Mouse (Mus musculus): ENCODE measurements around the gene Ptger3.
A peak's percentile ranks its signal among the peaks of the same experiment; 100 is the strongest.

Gene Ptger3

DNA sequence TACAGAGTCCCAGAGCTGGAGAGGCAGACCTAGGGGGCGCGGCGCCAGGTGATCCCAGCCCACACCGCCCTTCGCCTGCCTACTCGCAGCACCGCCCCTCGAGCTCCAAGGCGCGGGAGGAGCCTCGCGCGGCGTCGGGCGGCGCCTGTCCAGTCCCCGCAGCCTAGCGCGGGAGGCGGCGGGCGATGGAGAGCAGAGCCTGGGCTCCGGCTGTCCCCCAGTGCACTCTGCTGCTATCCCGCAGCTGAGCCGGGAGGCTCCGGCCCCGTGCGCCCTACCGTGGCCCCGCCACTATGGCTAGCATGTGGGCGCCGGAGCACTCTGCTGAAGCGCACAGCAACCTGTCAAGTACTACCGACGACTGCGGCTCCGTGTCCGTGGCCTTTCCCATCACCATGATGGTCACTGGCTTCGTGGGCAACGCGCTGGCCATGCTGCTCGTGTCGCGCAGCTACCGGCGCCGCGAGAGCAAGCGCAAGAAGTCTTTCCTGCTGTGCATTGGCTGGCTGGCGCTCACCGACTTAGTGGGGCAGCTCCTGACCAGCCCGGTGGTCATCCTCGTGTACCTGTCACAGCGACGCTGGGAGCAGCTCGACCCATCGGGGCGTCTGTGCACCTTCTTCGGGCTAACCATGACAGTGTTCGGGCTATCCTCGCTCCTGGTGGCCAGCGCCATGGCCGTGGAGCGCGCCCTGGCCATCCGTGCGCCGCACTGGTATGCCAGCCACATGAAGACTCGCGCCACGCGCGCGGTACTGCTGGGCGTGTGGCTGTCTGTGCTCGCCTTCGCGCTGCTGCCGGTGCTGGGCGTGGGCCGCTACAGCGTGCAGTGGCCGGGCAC lies at the start of gene Ptger3:
Gene Ptger3, plus strand, starts transcription at position 168 of the 841 bp plus-strand sequence.
- DNase-seq (ENCODE audit: low spot score), result peak; percentile 23

DNA sequence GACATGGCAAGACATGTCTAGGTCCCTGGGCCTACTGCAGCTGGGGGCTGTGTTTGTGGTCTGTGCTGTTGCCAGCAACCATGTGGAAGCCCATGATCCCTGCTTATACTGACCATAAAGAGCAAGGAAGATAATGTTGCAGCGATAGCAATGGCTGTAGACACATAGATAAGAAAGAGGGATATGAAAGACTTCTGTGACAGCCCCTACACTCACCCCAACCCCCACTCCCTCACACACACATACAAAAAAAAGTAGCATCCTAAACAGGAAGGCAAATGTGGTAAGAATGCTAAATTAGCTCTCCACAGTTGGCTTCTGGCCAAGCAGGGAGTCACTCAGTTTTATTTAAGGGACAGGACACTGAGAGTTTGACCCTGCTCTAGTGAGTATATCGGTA lies 48.7 kb upstream of the Ptger3 start:
- no peak for DNase-seq (ENCODE audit: low spot score)

DNA sequence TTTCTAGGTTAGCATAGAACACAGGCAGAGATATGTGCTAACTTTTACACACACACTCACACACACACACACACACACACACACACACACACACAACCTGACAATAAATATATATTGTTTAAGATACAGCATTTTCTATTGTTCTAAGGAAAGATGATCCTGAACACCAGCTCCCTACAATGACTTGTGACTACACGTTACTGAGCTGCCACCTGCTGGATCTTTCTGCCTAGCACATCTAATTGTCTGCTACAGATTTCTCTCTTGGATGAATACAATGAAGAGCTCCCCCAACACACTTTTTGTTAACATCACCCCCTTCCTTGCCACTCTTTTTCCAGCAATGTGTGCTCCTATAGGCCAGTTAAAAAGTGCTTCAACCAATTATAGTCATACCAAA lies 46.3 kb upstream of the Ptger3 start:
- peak; percentile 11 for DNase-seq (ENCODE audit: low spot score)

DNA sequence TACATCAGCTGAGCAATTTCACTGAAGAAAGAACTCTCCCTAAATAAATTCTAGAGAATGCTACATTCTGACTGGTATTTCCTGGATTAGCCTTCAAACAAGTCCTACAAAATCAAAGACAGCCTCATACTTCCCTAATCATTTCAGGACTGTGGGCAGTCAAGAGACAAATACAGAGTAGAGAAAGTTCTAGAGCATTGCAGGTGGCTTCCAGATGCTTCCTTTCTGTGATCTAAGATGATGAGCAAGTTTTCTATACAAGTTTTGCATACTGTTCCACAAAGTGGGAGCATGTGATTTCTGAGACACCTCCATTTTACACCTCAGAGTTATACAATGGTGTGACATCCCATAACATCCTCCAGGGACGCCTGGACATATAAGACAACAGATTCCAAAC lies 42.9 kb upstream of the Ptger3 start:
- no peak for DNase-seq (ENCODE audit: low spot score)

DNA sequence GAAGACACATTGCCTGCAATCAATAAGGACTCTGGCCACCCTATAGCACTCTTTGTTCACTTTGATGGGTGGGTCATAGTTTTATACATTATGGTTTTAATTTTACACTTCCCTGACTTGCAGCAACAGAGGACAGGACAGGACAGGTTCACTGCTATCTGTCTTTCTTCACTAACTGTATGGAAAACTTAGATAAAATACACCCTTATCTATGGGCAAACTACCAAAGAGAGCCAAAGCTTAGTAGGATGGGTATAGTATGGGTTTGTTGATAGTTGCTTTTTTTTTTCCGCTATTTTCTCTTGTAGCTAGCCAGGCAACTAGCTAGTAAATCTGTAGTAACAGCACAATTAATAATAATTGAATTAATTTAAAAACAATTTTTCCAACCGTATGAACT lies 35.1 kb upstream of the Ptger3 start:
- no peak for DNase-seq (ENCODE audit: low spot score)

DNA sequence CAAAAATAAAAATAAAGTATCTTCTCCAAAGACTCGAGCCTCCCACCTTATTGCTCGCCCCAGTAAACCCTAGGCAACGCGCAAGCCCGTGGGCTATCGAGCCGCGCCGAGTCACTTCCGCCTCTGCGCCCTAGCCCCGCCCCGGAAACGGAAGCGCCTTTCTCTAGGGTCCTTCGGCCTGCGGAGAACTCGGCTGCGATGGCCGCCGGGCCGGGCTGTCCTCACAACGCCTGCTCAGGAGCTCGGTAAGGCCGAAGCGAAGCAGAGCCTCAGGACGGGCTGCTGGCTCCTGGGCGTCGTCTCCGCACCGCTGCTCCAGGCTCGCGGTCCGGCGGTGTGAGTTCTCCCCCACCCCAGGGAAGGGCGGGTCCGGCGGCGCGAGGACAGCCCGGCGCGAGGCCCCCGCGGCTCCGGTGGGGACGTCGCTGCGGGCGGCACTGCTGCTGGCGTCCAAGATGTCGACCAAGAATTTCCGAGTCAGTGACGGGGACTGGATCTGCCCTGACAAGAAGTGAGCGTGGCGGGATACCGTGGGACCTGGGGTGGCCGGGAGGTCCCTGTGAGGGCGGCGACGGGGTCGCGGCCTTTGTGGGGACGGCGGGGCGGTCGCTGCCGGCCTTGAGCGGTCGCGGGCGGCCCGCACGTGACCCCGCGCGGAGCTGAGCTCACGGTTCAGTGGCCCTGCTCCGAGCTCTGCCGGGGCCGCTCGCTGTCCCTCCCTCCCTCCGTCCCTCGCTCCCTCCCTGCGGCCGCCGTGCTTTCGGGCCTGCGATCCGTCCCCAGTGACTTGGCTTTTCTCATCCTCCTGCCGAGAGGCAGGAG lies 32.5 kb upstream of the Ptger3 start, which contains the start of gene Zranb2:
Gene Zranb2, plus strand, starts transcription at position 197 of the 822 bp plus-strand sequence.
- peak; percentile 88 for DNase-seq (ENCODE audit: low spot score)

DNA sequence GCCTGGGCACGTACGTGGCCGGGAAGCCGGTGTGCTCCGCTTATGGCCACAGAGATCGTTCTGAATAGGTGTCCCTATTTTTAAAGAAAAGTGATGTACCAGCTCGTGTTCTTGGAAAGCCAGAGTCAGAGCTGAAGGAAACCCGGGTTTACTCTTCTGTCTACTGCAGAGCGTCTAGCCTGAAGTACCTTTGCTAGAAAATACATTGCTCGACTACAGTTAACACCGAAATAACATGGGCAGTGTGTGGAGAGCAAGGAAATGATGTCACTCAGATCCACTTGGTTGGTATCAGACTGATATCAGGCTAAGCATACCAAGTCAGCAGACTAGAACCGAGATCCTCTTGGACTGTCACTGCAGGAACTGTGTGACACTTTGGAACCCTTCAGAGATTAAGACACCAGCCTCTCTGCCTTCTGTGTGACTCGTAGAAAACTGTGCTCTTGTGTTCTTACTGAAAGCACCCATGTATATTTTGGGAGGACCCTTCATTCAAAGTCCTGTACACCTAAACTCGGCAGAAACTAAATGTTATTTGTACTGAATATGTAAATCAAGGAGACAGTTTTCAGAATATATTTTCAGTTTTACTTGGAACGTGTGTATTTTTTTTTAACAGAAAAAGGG lies 31.8 kb upstream of the Ptger3 start:
- DNase-seq (ENCODE audit: low spot score), result no peak

DNA sequence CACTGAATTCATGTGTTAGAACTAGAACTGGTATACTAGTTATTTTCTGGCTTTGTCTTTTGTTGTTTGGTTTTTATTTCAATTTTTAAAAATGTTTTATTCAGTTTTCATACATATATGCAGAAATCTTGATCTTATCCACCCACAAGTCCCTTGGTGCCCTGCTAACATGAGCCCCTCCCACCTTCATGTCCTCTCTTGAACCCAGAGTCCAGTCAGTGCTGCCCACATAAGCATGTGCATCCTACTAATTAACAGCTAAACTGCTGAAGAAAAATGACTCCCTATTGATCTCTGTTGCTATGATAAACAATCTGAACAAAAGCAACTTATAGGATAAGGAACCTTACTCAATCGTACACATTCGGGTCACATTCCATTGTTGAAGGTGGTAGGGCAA lies 17.4 kb upstream of the Ptger3 start:
- no peak for DNase-seq (ENCODE audit: low spot score)

DNA sequence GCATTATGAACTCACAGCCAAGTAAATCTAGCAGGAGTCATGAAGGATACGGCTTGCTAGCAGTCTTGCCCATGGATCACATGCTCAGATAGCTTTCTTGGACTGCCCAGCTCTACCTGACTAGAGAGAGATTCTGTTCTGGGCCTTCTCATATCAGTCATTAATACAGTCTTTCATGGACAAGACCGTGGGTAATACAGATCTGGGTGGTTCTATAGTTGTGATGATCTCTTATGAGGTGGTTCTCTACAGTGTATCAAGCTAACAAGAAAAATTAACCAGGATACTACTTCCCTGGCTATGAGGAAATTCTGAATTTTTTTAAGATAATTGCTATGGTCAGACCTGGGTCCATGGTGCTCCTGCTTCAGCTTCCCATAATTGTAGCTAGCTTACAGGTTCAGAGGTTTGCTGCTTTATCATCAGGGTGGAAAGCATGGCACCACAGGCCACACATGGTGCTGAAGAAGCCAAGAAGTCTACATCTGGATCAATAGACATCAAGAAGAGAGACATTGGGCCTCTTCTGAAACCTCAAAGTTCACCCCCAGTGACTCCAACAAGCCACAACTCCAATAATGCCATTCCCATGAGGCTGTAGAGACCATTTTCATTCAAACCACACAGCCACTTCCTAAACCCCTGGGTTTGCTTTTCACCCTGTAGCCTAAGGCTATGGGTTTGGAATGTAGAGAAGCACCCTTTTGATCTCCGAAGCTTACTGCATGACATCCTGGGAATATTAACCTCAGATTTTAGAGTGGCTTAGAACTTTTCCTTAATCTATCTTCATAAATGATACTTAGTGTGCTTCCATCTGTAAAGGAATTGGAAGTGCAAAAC lies 16.7 kb upstream of the Ptger3 start:
- no peak for DNase-seq (ENCODE audit: low spot score)

DNA sequence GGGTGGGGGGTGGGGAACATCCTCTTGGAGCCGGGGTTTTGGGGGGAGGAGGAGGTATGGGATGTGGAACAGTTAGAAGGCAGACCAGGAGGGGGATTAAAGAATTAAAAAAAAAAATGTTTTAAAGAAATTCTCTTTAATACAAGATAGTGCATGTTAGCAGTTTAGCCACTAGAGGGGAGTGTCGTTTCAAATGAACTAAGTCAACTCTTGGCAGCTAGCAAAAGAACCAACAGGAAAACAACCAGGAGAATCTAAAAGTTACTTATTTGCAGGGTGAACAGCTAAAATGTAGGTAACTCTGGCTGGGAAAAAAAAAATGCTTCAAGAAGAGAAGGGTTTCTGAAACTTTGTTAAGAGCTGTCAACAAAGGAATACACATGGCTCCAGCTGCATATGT lies 1.5 kb upstream of the Ptger3 start:
- DNase-seq (ENCODE audit: low spot score), result peak; percentile 23

DNA sequence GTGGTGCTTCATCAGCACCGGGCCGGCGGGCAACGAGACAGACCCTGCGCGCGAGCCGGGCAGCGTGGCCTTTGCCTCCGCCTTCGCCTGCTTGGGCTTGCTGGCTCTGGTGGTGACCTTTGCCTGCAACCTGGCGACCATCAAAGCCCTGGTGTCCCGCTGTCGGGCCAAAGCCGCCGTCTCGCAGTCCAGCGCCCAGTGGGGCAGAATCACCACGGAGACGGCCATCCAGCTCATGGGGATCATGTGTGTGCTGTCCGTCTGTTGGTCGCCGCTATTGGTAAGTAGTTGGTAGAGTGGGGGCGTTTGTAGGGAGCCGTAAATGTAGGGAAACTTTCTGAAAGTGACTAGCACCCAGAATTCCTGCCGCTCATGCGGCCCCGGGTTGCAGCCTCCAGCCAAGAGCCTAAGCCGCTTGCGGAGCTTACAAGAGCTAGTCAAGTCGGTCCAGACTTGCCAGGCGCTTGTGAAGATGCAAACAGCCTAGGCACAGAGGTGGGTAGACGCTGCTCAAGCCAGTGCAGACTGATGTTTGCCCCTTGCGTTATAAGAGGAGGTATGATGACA lies 957 bp downstream of the Ptger3 start:
- no peak for DNase-seq (ENCODE audit: low spot score)

DNA sequence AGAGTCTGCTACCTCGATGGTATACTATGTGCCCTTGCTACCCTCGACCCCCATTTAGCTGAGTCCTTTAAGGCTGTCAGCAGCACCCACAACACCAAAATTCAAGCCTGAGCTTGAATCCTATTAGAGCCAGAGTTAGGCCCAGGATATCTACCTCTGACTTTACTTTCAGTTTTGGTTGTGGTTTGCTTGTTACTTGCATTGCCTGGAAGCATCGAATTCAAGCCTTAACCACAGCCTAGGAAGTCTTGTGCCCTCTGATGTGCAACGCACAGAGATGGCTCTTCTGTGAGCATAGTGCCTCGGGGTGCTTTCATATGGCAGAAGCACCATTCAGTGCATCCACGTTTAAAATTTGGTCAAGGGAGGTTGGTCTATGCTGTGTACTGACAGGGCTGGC lies 5.3 kb downstream of the Ptger3 start:
- DNase-seq (ENCODE audit: low spot score), result no peak

DNA sequence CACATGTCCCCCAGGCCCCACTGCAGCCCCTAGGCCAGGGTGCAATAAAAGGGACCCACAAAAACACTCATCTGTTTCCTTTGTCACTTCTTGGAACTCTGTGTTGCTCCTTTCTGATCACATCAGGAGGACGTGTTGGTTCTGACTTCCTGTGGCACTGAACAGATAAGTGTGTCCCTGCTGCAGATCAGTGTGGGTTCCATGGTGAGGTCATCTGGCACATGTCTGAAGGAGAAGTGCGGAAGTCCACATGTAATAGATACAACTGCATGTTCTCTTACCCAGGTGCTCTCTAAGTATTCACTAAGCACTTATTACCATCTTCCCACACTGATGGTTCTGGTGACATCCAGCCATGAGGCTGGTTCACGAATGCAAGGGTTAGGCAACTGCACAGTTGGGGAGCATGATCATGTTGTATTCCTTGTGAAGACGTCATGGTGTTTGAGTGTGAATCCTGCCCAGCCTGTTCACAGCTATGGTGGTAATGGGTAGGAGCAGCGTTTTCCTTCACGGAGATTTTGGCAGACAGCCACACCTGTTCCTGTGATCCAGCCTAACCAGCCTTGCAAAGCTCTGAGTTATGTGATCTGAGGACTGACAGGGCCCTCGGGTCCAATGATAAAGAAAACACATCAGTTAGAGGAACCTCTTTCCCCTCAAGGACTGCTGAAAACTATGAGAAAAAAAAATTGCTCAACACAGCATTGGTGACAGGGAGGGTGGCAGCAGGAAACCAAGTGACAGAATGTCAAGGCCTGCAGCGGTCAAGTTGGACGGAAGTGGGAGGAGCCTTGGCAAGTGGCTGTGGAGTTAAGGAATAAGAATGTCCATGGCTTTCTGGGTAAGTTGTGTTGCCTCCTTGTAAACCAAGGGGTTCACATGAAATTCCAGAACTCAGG lies 9.0 kb downstream of the Ptger3 start:
- no peak for DNase-seq (ENCODE audit: low spot score)

DNA sequence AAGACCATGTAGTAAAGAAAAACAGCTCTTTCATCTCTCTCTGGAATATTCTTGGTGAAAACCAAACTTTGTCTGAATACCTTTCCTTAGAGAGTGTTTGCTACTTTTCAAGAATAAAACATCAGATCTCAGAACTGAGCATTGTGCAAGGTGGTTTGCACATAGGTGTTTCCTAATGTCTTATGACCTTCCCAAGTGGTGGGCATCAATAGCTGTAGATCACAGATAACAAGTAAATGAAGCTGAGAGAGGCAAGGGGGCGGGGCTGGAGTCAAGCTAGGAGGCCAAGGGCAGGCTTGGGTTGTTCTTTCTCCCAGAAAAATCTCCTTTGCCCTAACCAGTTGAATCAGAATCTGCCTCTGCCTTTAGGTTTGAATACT lies 9.6 kb downstream of the Ptger3 start:
- DNase-seq (ENCODE audit: low spot score), result no peak

DNA sequence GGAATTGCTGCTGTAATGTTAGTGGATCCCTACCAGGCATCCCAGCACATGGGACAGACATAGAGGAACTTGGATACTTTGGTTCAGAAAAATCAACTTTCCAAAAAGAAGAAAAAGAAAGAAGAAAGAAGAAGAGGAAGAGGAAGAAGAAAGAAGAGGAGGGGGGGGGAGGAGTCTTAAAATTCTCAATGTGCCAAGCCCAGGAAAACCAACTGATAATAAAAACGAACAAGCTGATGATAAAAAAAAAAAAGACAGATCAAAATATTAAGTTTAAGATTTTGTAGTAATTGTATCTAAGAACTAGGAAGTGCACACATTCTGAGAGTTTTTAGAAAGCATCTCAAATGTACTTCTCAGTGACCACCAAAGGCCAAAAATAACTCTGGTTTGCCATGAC lies 10.2 kb downstream of the Ptger3 start:
- no peak for DNase-seq (ENCODE audit: low spot score)

DNA sequence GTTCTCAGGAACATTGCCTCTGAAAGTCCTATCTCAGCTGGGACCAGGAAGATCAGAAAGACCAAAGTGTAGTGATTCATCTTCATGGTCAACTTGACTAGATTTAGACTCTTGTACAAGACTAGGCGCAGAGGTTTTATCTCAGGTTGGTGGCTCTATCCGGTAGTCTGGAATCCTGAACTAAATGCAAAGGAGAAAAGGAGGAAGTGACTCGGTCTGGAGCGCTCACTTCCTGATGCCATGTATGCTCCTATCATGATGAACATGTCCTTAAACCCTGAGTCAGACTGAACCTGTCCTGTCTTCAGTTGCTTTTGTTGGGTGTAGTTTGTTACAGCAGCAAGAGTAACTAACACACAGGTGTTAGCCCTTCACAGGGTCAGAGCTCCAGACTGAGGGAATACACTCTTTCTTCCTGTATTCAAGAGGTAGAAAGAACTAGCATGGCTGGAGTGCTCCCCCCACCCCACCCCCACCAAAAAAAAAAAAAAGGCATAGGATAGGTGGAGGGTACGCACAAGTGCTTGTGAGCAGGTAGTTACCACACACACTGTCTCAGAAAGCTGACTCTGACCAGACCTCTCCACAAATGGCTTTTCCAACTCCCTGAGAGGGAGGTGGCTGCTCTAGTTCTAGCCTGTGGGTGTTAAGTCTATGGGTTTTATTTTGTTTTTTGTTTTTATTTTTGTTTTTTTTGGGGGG lies 11.9 kb downstream of the Ptger3 start:
- DNase-seq (ENCODE audit: low spot score), result no peak

DNA sequence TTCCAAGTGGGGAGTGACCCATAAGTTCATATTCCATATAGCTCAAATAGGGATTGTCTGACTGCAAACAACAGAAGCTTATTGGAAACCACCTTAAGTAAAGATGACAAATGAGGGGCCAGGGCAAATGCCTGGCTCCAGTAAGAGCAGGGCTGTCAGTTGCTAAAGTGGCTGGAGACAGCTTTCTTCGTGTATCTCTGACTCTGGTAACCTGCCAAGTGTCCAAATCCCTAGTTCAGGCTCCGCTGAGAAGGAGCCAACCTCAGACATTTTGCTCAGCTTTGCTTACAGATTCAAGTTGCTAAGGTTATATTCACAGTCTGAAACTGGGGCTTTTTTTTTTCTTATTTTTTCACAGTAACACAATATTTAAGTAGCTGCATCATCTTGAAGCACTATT lies 12.7 kb downstream of the Ptger3 start:
- DNase-seq (ENCODE audit: low spot score), result no peak

DNA sequence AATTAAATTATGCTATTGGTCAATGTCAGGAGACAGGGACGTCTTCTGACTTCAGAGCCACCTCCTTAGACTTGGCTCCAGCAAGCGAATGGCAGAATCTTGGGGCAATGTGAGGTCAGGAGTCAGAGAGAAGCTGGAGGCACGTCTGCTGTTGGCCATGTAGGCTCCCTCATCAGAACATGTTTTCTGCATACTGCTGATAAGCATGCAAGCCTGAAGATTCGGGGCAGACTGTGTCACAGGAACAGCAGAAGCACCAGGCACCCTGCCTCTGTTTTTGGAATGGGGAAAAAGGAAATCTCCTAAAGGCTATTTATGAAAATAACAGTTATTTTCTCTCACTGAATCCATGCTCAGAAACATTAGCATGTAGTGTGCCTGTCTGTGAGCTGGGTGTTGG lies 13.6 kb downstream of the Ptger3 start:
- DNase-seq (ENCODE audit: low spot score), result no peak

DNA sequence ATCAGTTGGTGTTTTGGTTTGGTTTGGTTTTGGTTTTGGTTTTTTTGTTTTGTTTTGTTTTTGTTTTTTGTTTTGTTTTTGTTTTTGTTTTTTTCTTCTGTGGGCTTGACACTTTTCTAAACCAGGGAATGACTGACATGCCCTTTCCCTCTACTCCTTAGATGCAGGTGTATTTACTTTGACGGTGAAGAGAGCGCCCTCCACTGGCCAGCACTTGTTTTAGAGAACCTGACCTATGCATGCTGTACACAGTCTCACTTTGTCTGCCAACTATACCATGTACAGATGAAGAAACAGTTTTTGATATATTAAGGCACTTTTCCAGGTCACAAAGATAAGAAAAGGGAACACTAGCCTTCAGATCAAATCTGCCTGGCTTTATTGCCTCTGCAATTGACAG lies 15.1 kb downstream of the Ptger3 start:
- no peak for DNase-seq (ENCODE audit: low spot score)

Measured in ovary, postnatal 14 days (tissue).